Mouse (Mus musculus) ES-E14 (cell line): ENCODE measurements around the gene Rdh16. TPM values are rescaled to one million over a fixed set of nuclear protein-coding genes. Genes with fewer than 3 reads are reported as not detected.

Experiments
- DNase-seq: peaks from one replicate; pipeline ENCODE4 v3.0.0-alpha.2; 2013; ENCODE audit warnings: low read depth, low spot score
- H3K27ac ChIP-seq: 2 replicates; pipeline ENCODE4 v1.5.1; 2012; ENCODE audit warnings: low read depth, mild to moderate bottlenecking, low read length, moderate library complexity, mixed read lengths; ENCODE audit not compliant: poor library complexity, insufficient read depth, severe bottlenecking
- H3K36me3 ChIP-seq: 2 replicates; pipeline ENCODE4 v1.6.1; 2012; ENCODE audit warnings: mild to moderate bottlenecking, low read length, moderate library complexity, mixed read lengths; ENCODE audit not compliant: control insufficient read depth, poor library complexity, insufficient read depth, severe bottlenecking
- H3K4me1 ChIP-seq, 2 experiments: fragments of 150-350 bp in 1 of 2; sonication (generic) in 1 of 2; 2 replicates each; pipeline ENCODE4 v1.6.1; 2012; ENCODE audit warnings: low read length in 2 of 2, mild to moderate bottlenecking in 1 of 2, mixed read lengths in 1 of 2; ENCODE audit not compliant: control insufficient read depth in 2 of 2, insufficient read depth in 2 of 2, poor library complexity in 1 of 2
- H3K4me3 ChIP-seq, 2 experiments: fragments of 150-350 bp in 1 of 2; sonication (generic) in 1 of 2; 2 replicates each; pipeline ENCODE4 v1.5.1; 2012; ENCODE audit warnings: low read length in 2 of 2, low read depth in 1 of 2, mild to moderate bottlenecking in 1 of 2, mixed read lengths in 1 of 2; ENCODE audit not compliant: insufficient read depth in 1 of 2, poor library complexity in 1 of 2, severe bottlenecking in 1 of 2
- H3K9ac ChIP-seq: 2 replicates; pipeline ENCODE4 v1.6.1; 2012; ENCODE audit warnings: low read depth, mild to moderate bottlenecking, low read length, mixed read lengths; ENCODE audit not compliant: poor library complexity, insufficient read depth, severe bottlenecking
- H3K9me3 ChIP-seq: fragments of 150-350 bp; sonication (generic); 2 replicates; pipeline ENCODE4 v1.6.1; 2012; ENCODE audit warnings: low read depth, mild to moderate bottlenecking, low read length; ENCODE audit not compliant: control insufficient read depth, insufficient read depth
- CHD2 ChIP-seq: IDR thresholded peaks from 2 replicates; pipeline ENCODE4 v1.6.1; 2014; ENCODE audit warnings: mild to moderate bottlenecking, low read depth, low read length, inconsistent platforms
- HCFC1 ChIP-seq: IDR thresholded peaks from 2 replicates; pipeline ENCODE4 v1.6.1; 2012; ENCODE audit warnings: low read length, inconsistent platforms, borderline replicate concordance; ENCODE audit not compliant: insufficient read depth
- MAFK ChIP-seq: IDR thresholded peaks from 2 replicates; pipeline ENCODE4 v1.6.1; 2014; ENCODE audit warnings: mild to moderate bottlenecking, low read depth, low read length, inconsistent platforms; ENCODE audit not compliant: insufficient read depth
- ZC3H11A ChIP-seq: IDR thresholded peaks from 2 replicates; pipeline ENCODE4 v1.6.1; 2012; ENCODE audit warnings: low read depth, mild to moderate bottlenecking, inconsistent platforms, low read length, borderline replicate concordance
- ZNF384 ChIP-seq: IDR thresholded peaks from 2 replicates; pipeline ENCODE4 v1.6.1; 2012; ENCODE audit warnings: low read depth, low read length, inconsistent platforms
- in situ Hi-C, 2 experiments: fragments of 600-800 bp; cut with MboI; formaldehyde crosslinking; loops; one replicate each; pipeline ENCODE4 v1.15.1; 2025; ENCODE audit warnings: low sequenced_read_pairs in 2 of 2, inconsistent platforms in 1 of 2; ENCODE audit not compliant: unreplicated experiment in 2 of 2
- total RNA-seq: library from RNA; depleted of rRNA; stranded (reverse); fragments of 300-350 nt; gene quantifications from 2 replicates; pipeline ENCODE4 v1.2.3, GENCODE M21; 2012; rRNA removed

Rdh16 gene
- 0.09 and 0.11 TPM in 2 replicates for total RNA-seq

GRCm38 (mm10) chr10:127800891-127801290 lies at the start of gene Rdh16:
TSS of gene Rdh16 (plus strand) at chr10:127801152.
- in situ Hi-C loops: no loop called here

GRCm38 (mm10) chr10:127751548-127751947 lies 49.4 kb upstream of the Rdh16 start, which contains the start of gene Gpr182:
TSS of gene Gpr182 (minus strand) at chr10:127751732.
- no peak within 1 kb of the TSS for H3K27ac ChIP-seq
- in situ Hi-C loops: no loop called here
- peak within 1 kb of the TSS; percentile 2 to 58; a peak in 3 of 4 replicates for H3K4me3 ChIP-seq
- H3K9me3 ChIP-seq: no peaks in the 10 kb centered on the region
- H3K36me3 ChIP-seq: no peaks in the 10 kb centered on the region
- no peak for DNase-seq
- H3K4me1 ChIP-seq: peaks cover 0 to 26% of the 10 kb centered on the region in 2 experiments; a peak in 3 of 4 replicates
- TF ChIP-seq CHD2 (no peak), MAFK (no peak), ZC3H11A (no peak), ZNF384 (no peak), HCFC1 (no peak)
- H3K9ac ChIP-seq: no peak within 1 kb of the TSS

More at GRCm38 (mm10) chr10:127800891-127801290, at the start of gene Rdh16:
- TF ChIP-seq ZNF384 (no peak), HCFC1 (no peak), CHD2 (no peak), MAFK (no peak), ZC3H11A (no peak)
- Histone ChIP-seq H3K36me3 (no peaks in the 10 kb centered on the region), H3K9ac (no peak within 1 kb of the TSS), H3K4me1 (no peaks in the 10 kb centered on the region), H3K27ac (no peak within 1 kb of the TSS), H3K9me3 (0 out of 2 replicates have a peak, but pooled peaks cover 1% of the 10 kb centered on the region), H3K4me3 (no peak within 1 kb of the TSS)
- no peak for DNase-seq

GRCm38 (mm10) chr10:127754566-127755166 lies 46.3 kb upstream of the Rdh16 start:
- peaks cover 0 to 10% of the 10 kb centered on the region in 2 experiments; a peak in 1 of 4 replicates for H3K4me1 ChIP-seq
- H3K27ac ChIP-seq: no peak overlapping the region
- DNase-seq: no peak
- in situ Hi-C loops: no loop called here
- no peak for TF ChIP-seq CHD2
- no peak for TF ChIP-seq HCFC1
- TF ChIP-seq ZNF384: no peak
- TF ChIP-seq ZC3H11A: no peak
- no peak for TF ChIP-seq MAFK
- H3K36me3 ChIP-seq: no peaks in the 10 kb centered on the region
- no peak overlapping the region for H3K9ac ChIP-seq
- H3K4me3 ChIP-seq: no peak overlapping the region
- no peaks in the 10 kb centered on the region for H3K9me3 ChIP-seq

- DNase-seq: no peak
- no peak overlapping the region for H3K4me3 ChIP-seq
- H3K9me3 ChIP-seq: no peaks in the 10 kb centered on the region
- in situ Hi-C loops: no loop called here
- H3K27ac ChIP-seq: no peak overlapping the region
- TF ChIP-seq ZC3H11A (no peak), HCFC1 (no peak), MAFK (no peak), ZNF384 (no peak), CHD2 (no peak)
- H3K4me1 ChIP-seq: peaks cover 0 to 6% of the 10 kb centered on the region in 2 experiments; a peak in 1 of 4 replicates
- no peaks in the 10 kb centered on the region for H3K36me3 ChIP-seq
- no peak overlapping the region for H3K9ac ChIP-seq
Measured at GRCm38 (mm10) chr10:127755246-127755645, 45.7 kb upstream of the Rdh16 start.
